Mouse (Mus musculus) kidney, embryonic 15.5 days (tissue): Measurements from ENCODE around the gene Hdac7. TPM values are rescaled to one million over a fixed set of nuclear protein-coding genes. Genes with fewer than 3 reads are reported as not detected.

Source experiments
- ATAC-seq: fragments of 200-750 bp; cut with Nextera tagmentation; replicated peaks from 2 replicates; pipeline ENCODE4 v1.8.0; 2017; ENCODE audit warnings: moderate TSS enrichment; ENCODE audit not compliant: low FRiP score
- H3K27ac ChIP-seq: fragments of 300-500 bp; sonication (generic); 2 replicates; pipeline ENCODE4 v1.5.1; 2015; ENCODE audit warnings: mild to moderate bottlenecking, inconsistent platforms
- H3K27me3 ChIP-seq: fragments of 300-500 bp; sonication (generic); 2 replicates; pipeline ENCODE4 v1.6.1; 2015; ENCODE audit warnings: inconsistent platforms
- H3K36me3 ChIP-seq: fragments of 300-500 bp; sonication (generic); 2 replicates; pipeline ENCODE4 v1.6.1; 2015; ENCODE audit warnings: inconsistent platforms
- H3K4me1 ChIP-seq: fragments of 300-500 bp; sonication (generic); 2 replicates; pipeline ENCODE4 v1.6.1; 2015; ENCODE audit warnings: inconsistent platforms
- H3K4me2 ChIP-seq: fragments of 300-500 bp; sonication (generic); 2 replicates; pipeline ENCODE4 v1.6.1; 2015; ENCODE audit warnings: moderate library complexity, mild to moderate bottlenecking, inconsistent platforms
- H3K4me3 ChIP-seq: fragments of 300-500 bp; sonication (generic); replicated peaks from 2 replicates; pipeline ENCODE4 v1.5.1; 2015; ENCODE audit warnings: mild to moderate bottlenecking, inconsistent platforms
- H3K9ac ChIP-seq: fragments of 300-500 bp; sonication (generic); 2 replicates; pipeline ENCODE4 v1.6.1; 2015; ENCODE audit warnings: mild to moderate bottlenecking, inconsistent platforms
- H3K9me3 ChIP-seq: fragments of 300-500 bp; sonication (generic); replicated peaks from 2 replicates; pipeline ENCODE4 v1.6.1; 2016; ENCODE audit warnings: inconsistent platforms
- WGBS: fragments of 180-500 bp; shearing (Covaris S2); methylation state at CpG from one replicate; pipeline ENCODE4 v1.1.7; 2015; ENCODE audit warnings: mixed read lengths; 5-methylcytosine and 5-hydroxymethylcytosine counted together
- polyA plus RNA-seq: library from polyadenylated mRNA; unstranded; fragments of >200 nt; fragmentation: Nextera tagmentation; extraction: Ambion mirVana; gene quantifications from 2 replicates; pipeline ENCODE4 v1.2.1, GENCODE M21; 2015

The Hdac7 gene
- polyA plus RNA-seq, 1 experiment from 2014 or later = 35.2 TPM

GRCm38 (mm10) chr15:97821983-97822363 lies 22.3 kb downstream of the Hdac7 start:
- Histone ChIP-seq H3K4me1 (peaks cover 80% of the 10 kb centered on the region), H3K9me3 (no peaks in the 10 kb centered on the region), H3K27me3 (no peaks in the 10 kb centered on the region), H3K9ac (no peak overlapping the region; the same call in 1 of the 2 replicates), H3K27ac (peak overlapping the region; percentile 79), H3K4me2 (peak overlapping the region; percentile 17; the same call in 1 of the 2 replicates), H3K4me3 (no peak overlapping the region), H3K36me3 (peaks cover 12% of the 10 kb centered on the region)
- WGBS = 57% methylated on average over 6 of the region's 6 CpGs
- no peak for ATAC-seq

GRCm38 (mm10) chr15:97821321-97821982 lies 22.9 kb downstream of the Hdac7 start:
- peak overlapping the region; percentile 79 for H3K27ac ChIP-seq
- no peaks in the 10 kb centered on the region for H3K9me3 ChIP-seq
- no peak overlapping the region; the same call in 1 of the 2 replicates for H3K9ac ChIP-seq
- H3K4me3 ChIP-seq = no peak overlapping the region
- peaks cover 12% of the 10 kb centered on the region for H3K36me3 ChIP-seq
- peak overlapping the region; percentile 19 for H3K4me2 ChIP-seq
- H3K27me3 ChIP-seq = no peaks in the 10 kb centered on the region
- WGBS = 21% methylated on average over 10 of the region's 10 CpGs
- H3K4me1 ChIP-seq = peaks cover 75% of the 10 kb centered on the region
- ATAC-seq = peak; percentile 56

- Histone ChIP-seq H3K4me1 (peaks cover 66% of the 10 kb centered on the region), H3K36me3 (peaks cover 12% of the 10 kb centered on the region), H3K4me2 (no peak overlapping the region), H3K9me3 (no peaks in the 10 kb centered on the region), H3K27ac (no peak overlapping the region), H3K27me3 (no peaks in the 10 kb centered on the region), H3K4me3 (no peak overlapping the region), H3K9ac (no peak overlapping the region)
- ATAC-seq = no peak
- WGBS = 76% methylated on average over 9 of the region's 9 CpGs
Observed at GRCm38 (mm10) chr15:97819937-97820336, 24.4 kb downstream of the Hdac7 start.

DNA sequence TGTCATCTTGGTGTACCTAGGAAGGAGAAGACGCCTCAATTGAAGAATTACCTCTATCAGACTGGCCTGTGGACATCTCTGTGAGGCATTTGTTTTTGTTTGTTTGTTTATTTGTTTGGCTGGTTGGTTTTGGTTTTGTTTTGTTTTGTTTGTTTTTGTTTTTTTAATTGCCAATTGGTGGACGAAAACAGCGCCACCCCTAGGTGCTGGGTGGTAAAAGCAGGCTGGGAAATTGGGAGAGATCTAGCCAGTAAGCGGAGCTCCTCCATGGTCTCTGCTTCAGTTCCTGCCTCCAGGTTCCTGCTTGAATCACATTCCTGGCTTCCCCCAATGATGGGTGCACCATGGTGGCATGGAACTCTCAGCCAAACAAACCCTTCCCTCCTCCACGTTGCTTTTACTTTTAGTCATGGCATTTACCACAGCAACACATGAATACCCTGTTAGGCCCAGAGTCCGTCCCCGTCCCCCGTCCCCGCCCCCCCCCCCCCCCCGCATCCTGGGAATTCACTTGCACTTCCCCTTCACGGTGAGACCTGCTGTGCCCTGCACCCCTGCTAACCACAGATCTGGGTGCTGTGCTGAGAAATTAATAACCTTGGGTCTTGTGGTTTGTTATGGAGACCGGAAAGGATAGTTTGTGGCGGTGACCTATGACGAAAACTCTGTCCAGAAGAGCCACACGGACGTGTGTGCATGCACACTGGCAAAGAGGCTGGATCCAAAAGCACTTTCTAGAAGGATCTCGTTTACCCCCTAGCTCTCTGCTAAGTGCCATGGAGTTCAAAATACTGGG lies 27.9 kb downstream of the Hdac7 start:
- H3K36me3 ChIP-seq = peaks cover 5% of the 10 kb centered on the region; the same call in 1 of the 2 replicates
- ATAC-seq = no peak
- H3K4me2 ChIP-seq = no peak overlapping the region
- no peak overlapping the region for H3K27ac ChIP-seq
- H3K27me3 ChIP-seq = no peaks in the 10 kb centered on the region
- WGBS = 92% methylated on average over 17 of the region's 17 CpGs
- no peak overlapping the region for H3K4me3 ChIP-seq
- no peaks in the 10 kb centered on the region for H3K9me3 ChIP-seq
- peaks cover 63% of the 10 kb centered on the region for H3K4me1 ChIP-seq
- H3K9ac ChIP-seq = no peak overlapping the region

DNA sequence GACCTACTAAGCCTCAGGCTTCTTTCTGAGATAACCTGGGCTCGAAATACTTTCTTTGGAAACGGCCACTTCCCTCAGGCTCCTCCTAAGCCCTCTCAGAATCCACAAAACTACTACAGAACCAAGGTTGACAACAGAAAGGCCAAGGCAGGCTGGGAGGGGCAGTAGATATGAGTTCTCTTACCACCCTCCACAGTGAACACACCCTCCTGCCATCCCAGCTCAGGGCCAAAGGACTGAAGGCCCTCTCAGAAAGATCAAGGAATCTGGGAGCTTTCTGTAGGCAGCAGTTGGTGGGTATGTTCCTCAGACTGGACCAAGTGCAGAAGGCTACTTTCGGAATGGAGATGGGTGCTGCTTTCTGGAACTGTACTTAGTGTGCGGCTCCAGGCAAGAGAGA lies 29.0 kb downstream of the Hdac7 start:
- Histone ChIP-seq H3K9ac (no peak overlapping the region), H3K27ac (peak overlapping the region; percentile 75)
- WGBS = 90% methylated on average over 4 of the region's 4 CpGs

DNA sequence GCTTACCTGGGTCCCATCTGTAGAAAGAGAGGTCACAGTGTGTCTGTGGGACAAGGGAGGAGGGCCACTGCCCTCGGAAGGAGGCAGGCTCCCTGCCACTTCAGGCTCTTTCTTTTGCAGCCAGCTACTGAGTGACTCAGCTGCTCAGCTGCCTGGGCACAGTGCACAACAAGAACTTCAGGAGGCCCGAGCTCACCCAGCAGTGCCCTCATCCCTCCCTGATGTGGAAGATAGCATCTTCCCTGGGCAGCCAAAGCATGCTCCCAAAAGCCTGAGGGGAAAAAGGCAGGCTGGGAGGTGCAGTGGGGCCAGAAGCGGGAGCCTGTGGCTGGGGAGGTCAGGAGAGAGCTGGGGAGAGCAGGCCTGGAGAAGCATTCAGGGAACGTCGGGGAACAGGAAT lies 29.6 kb downstream of the Hdac7 start:
- Histone ChIP-seq H3K4me2 (no peak overlapping the region), H3K9ac (no peak overlapping the region), H3K4me1 (peaks cover 46% of the 10 kb centered on the region), H3K27me3 (no peaks in the 10 kb centered on the region), H3K4me3 (no peak overlapping the region), H3K36me3 (peaks cover 15% of the 10 kb centered on the region), H3K9me3 (no peaks in the 10 kb centered on the region), H3K27ac (peak overlapping the region; percentile 75)
- no peak; the same call in 1 of the 2 replicates for ATAC-seq
- 57% methylated on average over 5 of the region's 5 CpGs for WGBS

More for the DNA sequence above, 29.0 kb downstream of the Hdac7 start:
- Histone ChIP-seq H3K4me3 (no peak overlapping the region), H3K27me3 (no peaks in the 10 kb centered on the region), H3K4me1 (peaks cover 52% of the 10 kb centered on the region), H3K36me3 (peaks cover 9% of the 10 kb centered on the region), H3K4me2 (no peak overlapping the region), H3K9me3 (no peaks in the 10 kb centered on the region)
- ATAC-seq = no peak

DNA sequence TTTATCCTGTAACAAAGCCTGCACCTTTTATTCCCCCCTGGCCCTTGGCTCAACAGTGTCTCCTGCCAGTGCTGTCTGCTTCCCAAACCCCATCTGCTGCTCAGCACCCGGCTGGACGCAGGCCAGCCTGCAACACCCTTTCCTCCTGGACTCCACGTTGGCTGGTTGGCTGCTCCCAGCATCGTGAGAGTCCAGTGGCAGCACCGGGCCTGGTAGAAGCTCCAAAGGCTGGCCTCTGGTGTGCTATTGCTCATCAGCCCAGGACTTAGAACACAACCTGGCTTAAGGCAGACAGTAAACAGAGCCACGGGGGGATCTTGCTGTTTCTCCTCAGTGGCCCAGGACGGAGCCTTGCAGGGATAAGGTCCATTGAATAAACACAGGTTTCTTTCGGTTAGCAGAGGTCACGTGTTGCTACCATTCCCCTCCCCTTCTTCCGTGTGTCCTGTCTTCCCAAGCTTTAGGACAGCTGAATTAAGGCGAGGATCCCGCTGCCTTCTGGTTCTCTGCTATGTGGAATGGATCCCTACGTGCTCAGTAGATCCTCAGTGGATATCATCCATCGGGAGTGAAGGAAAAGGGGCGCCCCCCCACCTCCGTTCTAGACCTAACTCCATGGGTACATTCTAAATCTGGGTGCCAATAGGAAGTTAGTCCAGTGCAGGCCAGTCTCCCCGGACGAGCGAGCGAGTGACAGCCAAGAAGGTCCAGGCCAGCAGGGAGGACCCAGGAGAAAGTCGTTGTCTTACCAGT lies 30.7 kb downstream of the Hdac7 start:
- no peak overlapping the region for H3K9ac ChIP-seq
- ATAC-seq = no peak
- H3K4me3 ChIP-seq = no peak overlapping the region
- no peaks in the 10 kb centered on the region for H3K9me3 ChIP-seq
- 52% methylated on average over 21 of the region's 21 CpGs for WGBS
- peaks cover 26% of the 10 kb centered on the region for H3K36me3 ChIP-seq
- no peaks in the 10 kb centered on the region for H3K27me3 ChIP-seq
- peaks cover 44% of the 10 kb centered on the region for H3K4me1 ChIP-seq
- peak overlapping the region; percentile 59 for H3K27ac ChIP-seq
- H3K4me2 ChIP-seq = no peak overlapping the region

- Histone ChIP-seq H3K4me3 (no peak overlapping the region), H3K4me2 (no peak overlapping the region), H3K27ac (no peak overlapping the region), H3K27me3 (no peaks in the 10 kb centered on the region), H3K9ac (no peak overlapping the region), H3K36me3 (peaks cover 33% of the 10 kb centered on the region), H3K9me3 (no peaks in the 10 kb centered on the region), H3K4me1 (peaks cover 39% of the 10 kb centered on the region)
- ATAC-seq = no peak
- 70% methylated on average over 7 of the region's 7 CpGs for WGBS
Observed at GRCm38 (mm10) chr15:97812875-97813274, 31.4 kb downstream of the Hdac7 start.

DNA sequence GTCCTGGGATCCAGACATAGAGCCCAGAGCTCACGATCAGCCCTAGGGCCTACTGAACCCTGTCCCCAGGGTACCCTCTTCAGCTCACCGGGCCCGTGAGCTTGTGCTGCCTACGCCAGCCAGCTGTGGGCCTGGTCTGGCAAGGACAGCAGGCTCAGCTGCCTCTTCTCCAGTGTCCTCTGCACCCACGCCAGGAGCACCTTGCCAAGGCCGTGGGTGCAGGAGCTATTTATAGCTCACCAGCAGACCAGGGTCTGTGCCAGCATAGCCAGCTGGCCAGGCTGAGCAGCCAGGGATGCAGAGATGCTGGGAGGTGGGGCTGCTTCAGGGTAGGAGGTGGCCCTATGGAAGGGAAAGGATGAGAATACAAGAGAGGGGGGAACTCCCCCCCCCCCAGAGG lies 32.2 kb downstream of the Hdac7 start:
- 70% methylated on average over 6 of the region's 6 CpGs for WGBS
- Histone ChIP-seq H3K4me3 (no peak overlapping the region), H3K4me2 (no peak overlapping the region), H3K27me3 (no peaks in the 10 kb centered on the region), H3K27ac (peak overlapping the region; percentile 59), H3K9me3 (no peaks in the 10 kb centered on the region), H3K9ac (0 out of 2 replicates have a peak overlapping the region, but pooled peaks have one; percentile 7), H3K36me3 (peaks cover 41% of the 10 kb centered on the region), H3K4me1 (peaks cover 39% of the 10 kb centered on the region)
- no peak for ATAC-seq

DNA sequence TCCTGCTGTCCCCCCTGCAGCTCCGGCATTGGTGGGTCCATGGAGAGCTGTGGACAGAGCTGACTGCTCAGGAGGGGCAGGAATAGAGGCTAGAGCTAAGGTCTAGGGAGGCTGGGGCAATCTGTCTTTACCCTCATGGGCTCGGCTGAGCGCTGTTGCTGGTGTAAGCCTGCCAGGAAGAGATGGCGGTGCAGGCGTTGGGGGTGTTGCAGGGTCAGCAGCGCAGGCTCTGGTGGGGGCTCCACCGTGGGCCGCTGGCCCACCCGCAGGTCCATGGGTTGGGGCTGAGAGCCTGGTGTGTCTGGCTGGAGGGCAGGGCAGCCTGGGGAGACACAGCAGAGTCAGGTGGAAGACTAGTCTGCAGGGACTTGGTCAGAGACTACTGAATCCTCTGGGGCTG lies 33.0 kb downstream of the Hdac7 start:
- no peak for ATAC-seq
- Histone ChIP-seq H3K9ac (no peak overlapping the region), H3K4me2 (no peak overlapping the region), H3K9me3 (no peaks in the 10 kb centered on the region), H3K36me3 (peaks cover 49% of the 10 kb centered on the region), H3K27ac (no peak overlapping the region), H3K4me3 (no peak overlapping the region), H3K27me3 (no peaks in the 10 kb centered on the region), H3K4me1 (peaks cover 39% of the 10 kb centered on the region)
- 83% methylated on average over 9 of the region's 9 CpGs for WGBS

DNA sequence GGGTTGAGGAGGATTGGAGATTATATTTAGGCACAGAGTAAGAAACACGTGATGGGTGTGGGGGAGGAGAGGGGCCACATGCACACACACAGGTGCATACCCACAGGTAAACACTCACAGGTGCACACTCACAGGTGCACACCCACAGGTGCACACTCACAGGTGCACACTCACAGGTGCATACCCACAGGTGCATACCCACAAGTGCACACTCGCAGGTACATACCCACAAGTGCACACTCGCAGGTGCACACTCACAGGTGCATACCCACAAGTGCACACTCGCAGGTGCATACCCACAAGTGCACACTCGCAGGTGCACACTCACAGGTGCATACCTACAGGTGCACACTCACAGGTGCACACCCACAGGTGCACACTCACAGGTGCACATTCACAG lies 33.9 kb downstream of the Hdac7 start:
- Histone ChIP-seq H3K36me3 (peaks cover 55% of the 10 kb centered on the region), H3K27me3 (no peaks in the 10 kb centered on the region), H3K4me3 (no peak overlapping the region), H3K4me2 (no peak overlapping the region), H3K27ac (no peak overlapping the region), H3K9me3 (no peaks in the 10 kb centered on the region), H3K4me1 (peaks cover 36% of the 10 kb centered on the region), H3K9ac (no peak overlapping the region)
- no peak for ATAC-seq
- 87% methylated on average over 5 of the region's 5 CpGs for WGBS

DNA sequence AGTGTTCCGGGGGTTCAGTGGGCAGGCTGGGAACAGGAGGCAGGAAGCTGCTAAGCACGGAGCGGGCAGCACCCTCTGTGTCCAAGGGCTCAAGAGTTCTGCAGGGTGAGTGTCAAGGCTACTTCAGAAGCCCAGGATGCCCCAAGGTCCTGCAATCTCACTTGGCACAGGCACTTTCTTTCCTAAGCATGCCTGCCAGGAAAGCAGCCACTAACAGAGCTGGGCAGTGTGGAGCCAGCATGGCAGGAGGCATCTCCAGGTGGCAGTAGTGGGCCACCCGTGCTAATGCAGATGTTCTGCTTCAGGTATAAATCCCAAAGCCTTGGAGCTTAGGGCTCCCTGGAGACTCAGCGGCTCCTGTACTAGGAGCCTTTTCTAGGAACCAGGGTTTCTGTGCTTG lies 34.4 kb downstream of the Hdac7 start:
- H3K36me3 ChIP-seq = peaks cover 59% of the 10 kb centered on the region
- ATAC-seq = no peak
- no peak overlapping the region for H3K27ac ChIP-seq
- no peaks in the 10 kb centered on the region for H3K9me3 ChIP-seq
- H3K4me3 ChIP-seq = no peak overlapping the region
- H3K9ac ChIP-seq = no peak overlapping the region
- peaks cover 32% of the 10 kb centered on the region for H3K4me1 ChIP-seq
- WGBS = 87% methylated on average over 5 of the region's 5 CpGs
- H3K27me3 ChIP-seq = no peaks in the 10 kb centered on the region
- H3K4me2 ChIP-seq = no peak overlapping the region
